Mouse (Mus musculus) common myeloid progenitor, adult 5-6 weeks (primary cell): ENCODE measurements at regions not wholly inside any gene's neighbourhood (a gene's known extent, or its start where the extent isn't known, plus 50 kb on each side); places are given as distances from the start of the nearest gene placed in this dataset.

Experiments used
- ATAC-seq: replicated peaks from 2 replicates; pipeline ENCODE4 v1.8.0; 2016; ENCODE audit warnings: low read depth, mild to moderate bottlenecking, moderate TSS enrichment, inconsistent platforms; ENCODE audit not compliant: poor library complexity, severe bottlenecking

DNA sequence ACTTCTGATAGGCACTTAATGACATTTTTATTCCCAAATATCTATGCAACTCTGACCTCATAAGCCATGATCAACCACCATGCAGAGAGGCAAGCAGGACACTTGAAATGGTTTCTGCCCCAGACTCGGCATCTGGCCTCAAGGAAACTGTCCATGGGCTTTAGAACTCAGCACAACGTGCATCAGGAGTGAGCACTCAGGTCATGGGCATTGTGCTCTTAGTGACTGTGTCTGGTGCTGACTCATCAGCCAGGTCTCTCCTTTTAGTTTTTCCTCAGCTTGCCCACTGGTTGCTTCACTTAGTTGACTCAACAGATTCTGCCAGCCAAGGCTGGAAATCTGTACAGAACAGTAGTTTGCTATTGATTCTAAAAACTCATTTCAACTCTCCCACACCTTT is 251.1 kb downstream of the Rwdd3 start:
- no peak for ATAC-seq

DNA sequence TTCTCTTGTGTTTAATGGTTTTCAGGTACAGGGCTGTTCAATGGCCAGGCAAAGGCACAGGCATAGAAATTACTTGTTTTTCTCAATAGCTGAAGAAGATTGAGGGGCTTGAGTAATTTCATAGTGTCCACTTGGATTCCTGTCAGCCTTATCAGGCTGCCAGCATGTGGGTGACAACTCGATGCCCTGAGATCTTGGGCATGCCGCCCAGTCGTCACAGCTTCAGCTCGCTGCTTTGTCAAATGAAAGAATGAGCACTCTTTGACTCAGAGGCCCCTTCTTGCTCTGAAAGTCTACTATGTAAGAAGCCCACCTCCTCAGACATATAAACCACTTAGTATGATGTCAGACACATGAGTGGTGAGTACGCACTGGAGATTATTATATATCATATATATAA is 272.6 kb downstream of the Rwdd3 start:
- no peak for ATAC-seq

DNA sequence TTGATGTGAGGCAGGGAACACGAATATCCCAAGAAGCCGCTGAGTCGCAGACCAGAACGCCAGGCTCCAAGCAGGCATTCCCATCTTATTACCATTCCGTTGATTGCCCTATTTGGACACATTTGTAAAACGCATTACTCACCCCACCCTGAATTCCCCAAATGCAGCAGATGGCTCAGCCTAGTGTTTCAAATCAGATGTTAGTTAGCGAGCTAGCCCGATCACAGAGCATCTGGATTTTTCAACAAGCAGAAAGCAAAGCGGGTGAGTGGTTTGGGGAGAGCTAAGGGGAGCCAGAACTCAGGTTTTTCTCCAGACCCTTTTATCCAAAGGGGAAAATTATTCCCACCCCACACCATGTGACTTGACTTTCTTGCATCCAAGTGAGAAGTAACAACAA is 273.2 kb downstream of the Rwdd3 start:
- ATAC-seq, result no peak

DNA sequence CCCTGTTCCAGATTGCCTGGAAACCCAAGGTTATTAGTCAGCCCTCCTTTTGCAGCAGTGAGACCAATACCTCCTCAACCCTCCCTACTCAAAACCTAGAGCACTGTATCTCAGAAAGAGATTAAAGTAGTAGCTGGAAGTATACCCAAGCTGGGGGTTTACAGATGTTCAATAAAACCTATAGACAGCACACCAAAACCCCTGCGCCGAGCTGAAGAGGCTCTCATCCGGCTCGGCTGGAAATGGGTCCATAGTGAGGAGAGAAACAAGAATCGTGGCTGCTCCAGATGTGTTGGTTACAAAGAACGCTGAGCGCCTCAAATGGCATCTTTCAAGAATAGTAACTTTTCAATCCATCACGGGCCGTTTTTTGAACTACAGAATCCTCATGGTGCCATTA is 273.7 kb downstream of the Rwdd3 start:
- ATAC-seq, result no peak

DNA sequence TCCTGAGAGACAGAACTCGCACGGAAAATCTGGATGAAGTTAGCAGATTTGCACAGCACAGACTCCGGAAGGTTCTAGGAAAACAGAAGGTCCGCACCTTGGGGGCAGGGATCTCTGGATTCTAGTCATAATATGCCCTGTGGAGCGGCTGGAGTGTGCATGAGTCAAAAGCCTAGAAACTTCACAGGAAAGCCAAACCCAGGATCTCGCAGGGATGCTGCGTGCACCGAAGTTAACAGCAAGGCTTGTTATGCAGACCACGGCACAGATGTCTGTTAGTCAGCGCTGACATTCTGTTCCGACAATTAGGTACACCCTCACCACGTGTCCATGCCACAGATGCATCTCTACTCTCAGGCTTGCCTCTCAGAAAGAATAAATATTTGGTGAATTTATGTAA is 274.3 kb downstream of the Rwdd3 start:
- no peak for ATAC-seq

DNA sequence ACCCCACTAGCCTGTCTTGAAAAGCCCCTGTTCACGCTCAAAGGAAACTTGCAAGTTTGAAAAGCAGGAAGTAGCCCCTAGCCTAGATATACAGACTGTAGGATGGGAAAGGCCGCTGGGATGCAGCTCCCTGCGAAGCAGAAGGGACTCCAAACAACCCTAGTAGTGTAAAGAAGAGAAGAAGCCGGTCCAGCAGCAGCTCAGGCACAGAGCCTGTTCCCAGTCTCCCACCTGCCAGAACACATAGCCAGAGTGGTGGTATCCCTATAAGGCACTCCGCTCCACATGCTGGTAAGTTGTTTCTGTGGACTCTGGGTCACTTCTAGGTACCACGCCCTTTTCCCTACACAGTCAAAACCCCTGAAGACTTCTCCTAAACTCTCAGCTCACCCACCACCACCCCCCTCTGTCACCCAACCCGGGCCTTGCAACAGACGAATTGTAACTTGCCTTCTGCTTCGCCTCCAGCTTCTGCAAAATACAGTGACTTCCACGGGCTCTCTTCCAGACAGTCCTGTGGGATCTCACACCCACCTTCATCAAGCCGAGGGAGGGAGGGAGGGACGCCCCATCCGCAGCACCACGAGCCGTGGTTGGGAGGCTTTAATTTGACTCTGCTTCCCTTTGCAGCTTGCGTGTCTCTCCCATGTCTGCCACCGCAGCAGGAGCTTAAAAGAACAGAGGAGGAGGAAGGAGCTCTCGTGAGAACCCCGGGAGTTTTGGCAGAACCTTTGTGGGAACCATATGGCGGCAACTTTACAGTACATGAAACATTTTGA is 285.2 kb downstream of the Rwdd3 start:
- no peak for ATAC-seq

DNA sequence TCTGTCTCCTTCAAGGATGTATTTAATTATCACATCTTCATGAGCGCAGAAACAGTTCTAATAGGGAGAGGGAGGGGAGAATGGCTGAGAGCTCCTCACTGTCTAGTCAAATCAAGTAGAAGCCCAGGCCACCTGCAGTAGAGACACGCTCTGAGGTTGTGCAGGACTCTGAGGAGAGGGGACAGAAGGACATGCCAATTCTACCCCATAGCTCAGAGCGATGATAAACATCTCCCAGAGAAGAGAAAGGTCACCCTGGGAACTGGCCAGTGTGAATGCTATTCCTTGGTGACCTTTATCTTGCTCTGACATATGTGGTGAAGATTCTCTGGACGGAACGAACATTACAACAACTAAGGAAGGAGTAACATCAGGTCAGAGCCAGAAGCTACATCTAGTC is 286.1 kb downstream of the Rwdd3 start:
- no peak for ATAC-seq

DNA sequence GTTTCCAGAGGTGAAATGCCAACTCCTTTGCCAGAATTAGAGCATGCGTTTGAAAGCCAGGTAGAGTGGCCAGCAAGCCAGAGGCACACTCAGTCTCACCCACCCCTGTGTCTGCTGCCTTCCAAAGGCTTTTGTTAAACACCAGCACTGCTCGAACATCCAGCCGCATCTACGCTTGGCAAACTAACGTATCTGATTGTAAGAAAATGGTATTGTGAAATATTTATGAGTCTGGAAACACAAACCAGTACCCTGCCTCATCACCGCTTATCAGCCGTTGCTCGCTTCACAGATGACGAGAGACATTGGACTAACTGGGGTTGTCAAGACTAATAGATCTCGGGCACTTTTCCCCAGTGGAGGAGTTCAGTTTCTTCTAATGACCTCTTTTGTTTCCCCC is 287.3 kb downstream of the Rwdd3 start:
- no peak for ATAC-seq

DNA sequence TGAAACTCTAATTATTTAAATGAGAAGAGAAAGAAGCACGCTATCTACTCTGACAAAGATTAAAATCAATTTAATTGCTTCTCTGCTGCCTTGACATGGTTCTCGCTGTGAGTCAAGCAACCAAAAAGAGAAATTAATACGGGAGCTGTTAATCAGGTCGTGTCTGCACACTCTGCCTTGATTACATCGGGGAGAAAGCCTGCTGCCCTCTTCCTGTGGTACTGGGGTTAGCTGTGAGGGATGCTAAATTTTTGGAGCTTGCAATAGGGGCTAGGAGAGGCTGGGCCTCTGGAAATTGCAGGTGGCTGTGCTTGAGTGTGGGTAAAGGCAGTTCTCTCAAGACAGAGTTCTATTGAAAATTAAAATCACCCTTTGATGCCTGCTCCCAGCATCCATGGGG is 287.8 kb downstream of the Rwdd3 start:
- ATAC-seq, result no peak

DNA sequence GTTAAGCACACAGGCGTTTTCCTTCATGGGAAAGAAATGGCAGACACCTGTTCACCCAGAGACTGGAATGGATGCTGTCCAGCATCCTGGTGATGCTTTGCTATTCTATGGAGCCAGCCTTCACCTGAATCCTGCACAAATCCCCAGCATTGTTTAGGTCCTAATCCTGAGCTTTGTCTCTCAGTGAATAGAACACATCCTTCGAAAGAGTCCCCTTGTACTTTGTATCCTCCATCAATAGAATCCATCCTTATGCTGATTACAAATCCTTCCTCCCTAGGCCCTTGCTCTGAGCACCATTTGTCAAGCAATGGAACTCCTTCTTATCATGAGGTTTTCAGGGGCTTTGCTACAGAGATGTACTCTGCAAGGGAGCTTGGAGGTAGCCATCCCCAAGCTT is 292.1 kb downstream of the Rwdd3 start:
- no peak for ATAC-seq

DNA sequence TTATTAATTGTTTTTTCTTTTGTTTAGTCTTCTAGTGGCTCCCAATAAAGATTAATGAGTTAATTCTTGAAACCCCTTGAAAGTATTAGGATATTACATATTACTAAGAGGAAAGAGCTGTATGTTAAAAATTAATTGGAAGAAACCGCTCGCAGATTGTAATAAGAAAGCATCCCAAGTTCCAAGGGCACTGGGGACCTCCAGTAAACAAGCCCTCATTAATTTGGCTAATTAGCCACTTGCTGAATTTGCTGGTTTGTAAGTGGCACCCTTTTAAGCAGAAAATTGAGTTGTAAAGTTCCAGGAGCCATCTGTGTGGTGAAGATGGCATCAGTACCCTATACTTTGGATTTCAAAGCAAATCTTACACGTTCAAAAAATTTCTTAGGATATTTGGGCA is 295.8 kb downstream of the Rwdd3 start:
- ATAC-seq, result no peak

DNA sequence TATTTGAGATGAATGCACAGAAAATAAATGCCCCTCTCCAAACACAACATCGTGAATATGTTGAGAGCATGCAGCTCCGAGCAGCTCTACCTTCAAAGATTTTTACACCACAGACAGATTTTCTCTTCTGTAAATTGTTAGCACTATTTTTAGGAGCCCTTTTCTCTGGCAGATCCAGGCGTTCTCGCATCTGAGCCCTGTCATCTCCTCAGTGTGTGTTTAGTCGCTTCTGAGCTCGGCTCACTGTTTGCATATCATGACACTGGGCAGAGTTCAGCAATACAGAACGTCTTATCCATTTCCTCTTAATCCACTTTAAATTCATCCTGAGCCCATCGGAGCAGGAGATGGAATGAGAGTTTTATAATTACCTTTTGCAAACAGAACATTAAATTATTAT is 306.5 kb downstream of the Rwdd3 start:
- no peak for ATAC-seq

DNA sequence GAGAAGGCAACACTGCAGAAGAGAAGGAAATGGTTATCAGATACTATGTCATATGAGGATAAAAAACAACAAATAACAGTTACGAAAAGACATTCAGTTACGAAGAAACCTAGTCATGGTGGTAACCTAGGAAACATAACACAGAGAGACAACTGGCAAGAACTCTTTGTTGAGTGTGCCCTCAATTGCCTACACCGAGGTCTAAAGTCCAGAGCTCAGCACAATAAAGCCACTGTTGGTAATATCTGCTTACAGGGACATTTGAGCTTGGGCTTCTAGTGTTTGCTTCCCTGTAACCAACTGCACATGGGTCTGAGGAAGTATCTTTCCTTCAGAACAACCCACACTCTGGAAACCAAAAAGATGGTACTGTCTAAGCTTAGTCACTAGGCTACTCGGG is 309.9 kb downstream of the Rwdd3 start:
- no peak for ATAC-seq

DNA sequence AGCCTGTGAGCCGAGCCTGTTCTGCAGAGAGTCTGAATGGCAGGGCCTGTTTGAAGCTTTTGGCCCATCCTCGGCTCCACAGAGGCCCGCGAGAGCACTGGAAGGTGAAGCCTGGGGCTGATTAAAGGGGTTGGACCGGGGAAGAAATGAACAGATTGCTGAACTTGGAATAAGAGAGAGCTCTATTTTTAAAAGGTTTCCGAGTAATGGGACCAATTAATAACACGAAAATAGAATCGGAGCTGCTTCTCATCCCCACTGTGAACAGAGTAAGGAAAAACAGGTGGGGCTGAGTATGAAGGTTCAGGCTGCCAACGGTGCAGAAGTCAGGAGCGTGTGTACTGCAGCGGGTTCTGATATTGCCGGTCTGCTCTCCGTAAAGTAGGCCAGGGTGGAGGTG is 313.2 kb downstream of the Rwdd3 start:
- ATAC-seq, result no peak

DNA sequence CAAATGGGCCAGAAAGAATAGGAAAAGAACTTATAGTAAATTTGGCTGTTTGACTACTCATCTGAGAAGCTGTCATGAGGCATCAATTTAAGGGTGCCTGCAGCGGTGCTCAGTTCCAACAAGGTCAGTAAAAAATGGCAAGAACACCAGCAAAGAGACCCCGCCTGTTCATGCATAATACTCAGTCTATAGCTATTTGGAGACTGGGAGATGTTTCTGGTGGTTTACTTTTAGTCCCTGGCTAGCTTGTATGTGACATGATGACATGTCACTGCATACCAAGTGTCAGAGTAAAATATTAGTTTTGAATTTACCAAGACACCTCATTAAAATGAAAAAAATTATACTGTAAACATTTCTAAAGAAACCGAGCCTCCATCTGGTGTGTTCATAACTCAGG is 317.2 kb downstream of the Rwdd3 start:
- ATAC-seq, result no peak

DNA sequence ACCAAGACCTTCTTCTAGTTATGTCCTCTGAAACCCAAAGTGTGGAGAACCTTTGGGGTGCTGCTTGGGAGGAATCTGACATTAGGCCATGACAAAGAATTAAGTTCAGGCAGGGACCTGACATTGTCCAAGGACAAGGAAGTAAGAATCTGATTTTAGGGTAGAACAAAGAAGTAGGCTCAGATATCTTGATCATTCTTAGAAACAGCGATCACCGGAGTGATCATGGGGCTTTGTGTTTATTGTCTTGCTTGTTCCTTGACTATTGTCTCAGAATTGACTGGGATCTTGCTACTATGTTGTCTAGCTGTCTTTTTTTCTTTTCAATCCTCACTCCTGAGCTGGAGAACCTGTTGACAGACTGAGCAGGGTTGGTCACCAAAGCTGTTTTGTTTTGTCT is 327.9 kb downstream of the Rwdd3 start:
- ATAC-seq, result no peak

DNA sequence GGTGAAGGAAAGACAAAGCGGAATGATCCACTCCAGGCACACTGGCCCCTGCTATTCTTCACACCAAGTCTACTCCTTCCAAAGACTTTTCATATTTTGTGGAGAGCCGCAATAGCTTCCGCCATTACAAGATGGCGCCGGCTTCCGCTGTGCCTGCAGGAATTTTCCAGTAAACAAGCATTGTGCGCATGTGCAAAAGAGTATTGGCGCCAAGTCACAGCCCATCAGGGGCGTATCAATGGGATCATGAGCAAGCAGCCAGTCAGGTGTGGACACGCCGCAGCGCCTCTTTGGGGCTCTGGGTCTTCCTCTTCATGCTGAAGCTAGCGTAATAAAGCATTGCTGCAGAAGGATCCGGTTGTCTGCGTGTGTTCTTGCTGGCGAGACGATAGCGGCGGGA is 348.0 kb downstream of the Rwdd3 start:
- no peak for ATAC-seq

DNA sequence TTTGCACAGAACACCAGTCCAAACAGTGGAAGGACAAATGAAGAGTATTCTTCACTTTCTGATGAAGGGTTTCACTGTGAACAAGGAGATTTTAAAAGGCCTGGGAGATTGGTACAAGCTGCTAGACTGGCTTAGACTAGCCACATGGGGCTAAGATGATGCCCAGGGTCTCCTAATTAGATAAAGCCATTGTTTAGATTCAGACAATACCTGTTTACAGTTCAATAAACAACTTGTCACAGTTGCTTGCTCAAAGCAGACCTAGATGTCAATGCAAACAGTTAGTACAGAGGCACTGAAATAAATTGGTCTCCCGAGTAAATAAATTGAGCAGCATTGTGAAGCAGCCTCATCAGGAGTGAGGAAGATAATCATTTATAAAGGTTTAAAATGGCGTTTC is 359.6 kb downstream of the Rwdd3 start:
- ATAC-seq, result no peak

DNA sequence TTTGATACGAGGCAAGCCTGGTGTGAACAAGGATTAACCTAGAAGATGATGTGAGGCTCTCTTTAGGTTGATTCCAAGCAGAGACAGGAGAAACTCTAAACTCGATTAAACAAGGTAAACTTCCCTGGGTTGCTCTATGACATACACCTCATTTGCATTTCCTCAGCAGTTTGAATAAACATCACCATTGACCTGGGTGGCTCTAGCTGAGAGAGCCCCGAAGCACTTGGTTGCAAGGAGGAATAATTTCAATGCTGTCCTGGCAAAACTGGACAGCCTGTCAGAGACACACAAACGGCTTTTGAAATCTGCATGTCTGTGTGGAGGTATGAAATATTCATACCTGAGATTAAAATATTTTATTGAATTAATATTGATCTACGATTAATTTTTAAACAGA is 361.0 kb downstream of the Rwdd3 start:
- no peak for ATAC-seq

DNA sequence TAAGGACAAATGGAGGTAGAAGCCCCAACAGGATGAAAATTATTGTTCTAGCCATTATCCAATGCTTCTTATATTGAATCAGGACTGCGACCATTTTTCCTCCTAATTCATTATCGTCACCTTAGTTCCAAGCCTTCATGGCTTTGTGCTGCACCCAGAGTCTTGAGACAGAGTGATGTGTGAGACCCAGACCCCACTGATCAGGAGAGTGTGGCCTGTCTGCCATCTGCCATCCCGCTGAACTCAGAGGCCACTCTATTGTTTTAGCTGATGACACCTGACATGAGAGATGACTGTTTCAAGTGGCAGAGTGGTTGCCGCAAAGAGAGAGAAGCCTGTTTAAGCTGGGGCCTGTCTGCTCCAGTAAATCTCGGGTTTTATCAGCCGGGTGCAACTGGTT is 361.4 kb downstream of the Rwdd3 start:
- no peak for ATAC-seq

DNA sequence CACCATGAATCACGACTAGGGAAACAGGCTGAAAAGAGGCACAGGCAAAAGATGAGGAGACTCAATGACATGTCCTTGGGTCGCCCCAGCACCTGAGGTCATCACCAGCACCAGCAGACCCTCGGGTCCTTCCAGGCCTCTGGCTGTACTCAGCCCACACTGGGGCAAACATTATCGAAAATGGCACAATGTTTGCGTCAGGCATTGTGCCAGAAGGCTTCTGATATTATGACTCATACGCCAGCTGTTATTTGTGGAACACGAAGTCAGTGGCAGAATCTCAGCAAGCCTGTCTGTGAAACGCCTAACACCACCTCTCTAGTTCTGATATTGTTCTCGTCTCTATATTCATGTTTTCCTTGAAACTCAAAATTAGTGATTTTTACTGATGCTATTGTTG is 384.8 kb downstream of the Rwdd3 start:
- no peak for ATAC-seq

DNA sequence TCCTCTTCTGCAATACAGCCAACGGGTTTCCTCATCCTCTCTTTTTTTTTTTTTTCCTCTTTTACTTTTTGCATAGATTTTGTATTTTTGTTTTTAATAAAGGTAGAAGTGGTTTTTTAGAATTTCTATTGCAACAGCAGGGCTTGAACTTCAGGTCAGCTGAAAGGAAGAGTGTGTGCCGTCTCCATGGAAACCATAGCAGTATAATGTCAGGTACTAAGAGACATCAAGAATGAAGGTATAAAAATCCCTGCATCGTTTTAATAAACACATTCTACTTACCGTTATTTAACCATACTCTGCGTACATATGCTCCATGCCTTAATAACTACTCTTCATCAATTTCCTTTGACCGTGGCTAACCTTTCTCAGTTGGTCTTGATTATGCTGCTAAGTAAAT is 390.0 kb downstream of the Rwdd3 start:
- no peak for ATAC-seq

DNA sequence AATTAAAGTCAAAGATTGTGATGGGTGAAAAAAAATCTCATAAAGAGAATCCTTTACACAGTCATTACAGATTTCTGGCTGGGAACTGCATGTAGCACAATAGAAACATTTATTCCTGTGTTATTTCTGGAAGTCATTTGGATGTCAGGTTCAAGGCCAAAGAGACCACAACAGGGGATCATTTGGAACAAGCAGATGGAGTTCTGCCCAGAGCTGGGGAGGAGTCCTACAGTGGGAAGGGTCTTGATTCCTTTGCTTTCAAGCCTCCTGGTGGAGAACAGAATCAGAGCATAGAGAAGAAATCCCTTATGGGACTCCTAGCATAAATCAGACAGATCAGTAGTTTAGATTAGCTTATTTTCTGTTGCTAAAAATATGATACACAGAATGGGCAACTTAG is 392.4 kb downstream of the Rwdd3 start:
- ATAC-seq, result no peak
